8 mouse cellular contexts compared by ENCODE assay signal in the genomic region with DNA sequence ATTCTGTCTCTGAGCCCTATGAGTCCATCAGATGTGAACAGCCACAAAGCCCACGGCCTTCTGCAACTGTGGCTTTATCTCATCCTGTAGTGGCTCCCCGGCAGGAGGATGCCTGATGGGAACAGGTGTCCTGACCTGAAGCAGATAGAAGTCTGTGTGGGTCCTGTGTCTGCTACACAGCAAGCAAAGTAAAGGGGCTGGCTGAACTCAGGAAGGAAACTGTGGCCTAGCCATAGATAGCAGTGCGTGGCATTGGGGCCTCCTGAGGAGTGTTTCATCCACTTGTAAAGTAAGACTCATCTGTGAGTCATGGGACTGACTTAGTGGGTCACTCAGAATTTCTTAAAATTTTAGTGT. TPM values are rescaled to one million over a fixed set of nuclear protein-coding genes. Genes with fewer than 3 reads are reported as not detected.
A peak's percentile ranks its signal among the peaks of the same experiment; 100 is the strongest.
DNase-seq lines count a peak whose midpoint lies in the region; ATAC-seq lines count a peak whose summit lies in the region.

No protein-coding gene starts in this region.

- DNase-seq in kidney, adult 8-10 months, result no peak
- peak; percentile 21 for DNase-seq in adrenal gland, postnatal 25 days
- DNase-seq in liver, result peak; percentile 53
- peak; percentile 47 to 71 for DNase-seq in spleen, postnatal 4 days (ENCODE audit: low spot score in 2 of 2)
- DNase-seq in cerebellum, postnatal 14 days, result no peak
- DNase-seq in layer of hippocampus, adult 9-11 months, result no peak

- 81% methylated on average over 3 of the region's 3 CpGs for WGBS in kidney, embryonic 15.5 days

- H3K9me3 ChIP-seq in kidney, embryonic 15.5 days (replicated peaks), result no peaks in the 10 kb centered on the region

- no peak overlapping the region for H3K4me2 ChIP-seq in kidney, embryonic 15.5 days

- H3K27me3 ChIP-seq in kidney, embryonic 15.5 days, result no peaks in the 10 kb centered on the region

- H3K4me1 ChIP-seq in kidney, embryonic 15.5 days, result peaks cover 70% of the 10 kb centered on the region

- H3K4me3 ChIP-seq in kidney, embryonic 15.5 days (replicated peaks), result no peak overlapping the region

- H3K36me3 ChIP-seq in kidney, embryonic 15.5 days, result no peaks in the 10 kb centered on the region

- ATAC-seq in kidney, embryonic 15.5 days (replicated peaks; ENCODE audit: low FRiP score), result no peak
- no peak for ATAC-seq in erythroblast, adult 5-6 weeks (replicated peaks; ENCODE audit: low FRiP score, poor library complexity, severe bottlenecking)

- peak overlapping the region; percentile 83 for H3K27ac ChIP-seq in kidney, embryonic 15.5 days

- no peak overlapping the region for H3K9ac ChIP-seq in kidney, embryonic 15.5 days

RNA-seq across cellular contexts. Expression of gene Irf2bpl, which starts 50.2 kb away (rescaled TPM):
- polyA plus RNA-seq in kidney, embryonic 15.5 days (2015; fragmentation: Nextera tagmentation; extraction: Ambion mirVana), result 40.7 and 43.9 TPM in 2 replicates
- total RNA-seq in adrenal gland, postnatal 25 days (2021), result 65.4 and 74.6 TPM in 2 replicates
- total RNA-seq in erythroblast, adult 5-6 weeks (2015; ENCODE audit: low replicate concordance), result 0.21 and 0.77 TPM in 2 replicates
- total RNA-seq in erythroblast, adult 5-6 weeks (2017; ENCODE audit: low replicate concordance), result 0.42 TPM in 1 of 2 replicates, not detected in the other

Comparison
In these comparisons a context has a peak if more than half of its experiments do, and no peak if none do; other contexts are left out.
1. DNase-seq: peak in adrenal gland, postnatal 25 days (single experiment), liver (single experiment) and spleen, postnatal 4 days (2 of 2); none in kidney, adult 8-10 months (0 of 2), cerebellum, postnatal 14 days (0 of 2) and layer of hippocampus, adult 9-11 months (single experiment).
2. RNA of gene Irf2bpl, which starts 50.2 kb away (total RNA-seq): 65.4 to 74.6 TPM in adrenal gland, postnatal 25 days; 0.21 to 0.77 TPM in erythroblast, adult 5-6 weeks; every median in the first group is over 10 times any median in the second.